Mouse (Mus musculus): ENCODE measurements at regions not wholly inside any gene's neighbourhood (a gene's known extent, or its start where the extent isn't known, plus 50 kb on each side); places are given as distances from the start of the nearest gene placed in this dataset.

GRCm38 (mm10) chr4:62769469-62770234 is 195.7 kb upstream of the Zfp618 start:
- no peak overlapping the region for H3K4me3 ChIP-seq (ENCODE audit: low read depth, low read length)
- no peaks in the 10 kb centered on the region for H3K27me3 ChIP-seq (ENCODE audit: insufficient read depth, low read length)
- no peak for DNase-seq (ENCODE audit: low spot score)
- H3K4me1 ChIP-seq (ENCODE audit: insufficient read depth, low read depth, low read length) = no peaks in the 10 kb centered on the region
- peaks cover 84% of the 10 kb centered on the region for H3K9me3 ChIP-seq (replicated peaks)
- ATAC-seq (ENCODE audit: extremely low read depth, insufficient number of reproducible peaks, low FRiP score, poor library complexity, severe bottlenecking) = no peak
- TF ChIP-seq CTCF (IDR thresholded peaks at IDR 0.05; ENCODE audit: low read depth, low read length) (no peak), GATA1 (IDR thresholded peaks at IDR 0.05; ENCODE audit: borderline replicate concordance, low read length) (no peak), TAL1 (conservative IDR thresholded peaks at IDR 0.05; ENCODE audit: low read depth, low read length) (no peak), GATA2 (IDR thresholded peaks at IDR 0.05; ENCODE audit: borderline replicate concordance, low read depth, low read length) (no peak), POLR2AphosphoS5 (IDR thresholded peaks at IDR 0.05; ENCODE audit: insufficient replicate concordance, low read depth, low read length) (no peak)
- H3K36me3 ChIP-seq (replicated peaks) = no peaks in the 10 kb centered on the region

GRCm38 (mm10) chr4:62775005-62775609 is 190.3 kb upstream of the Zfp618 start:
- ATAC-seq (ENCODE audit: extremely low read depth, insufficient number of reproducible peaks, low FRiP score, poor library complexity, severe bottlenecking) (no peak), DNase-seq (ENCODE audit: low spot score) (no peak)
- H3K36me3 ChIP-seq (replicated peaks) = no peaks in the 10 kb centered on the region
- TF ChIP-seq GATA1 (IDR thresholded peaks at IDR 0.05; ENCODE audit: borderline replicate concordance, low read length) (no peak), TAL1 (conservative IDR thresholded peaks at IDR 0.05; ENCODE audit: low read depth, low read length) (no peak), GATA2 (IDR thresholded peaks at IDR 0.05; ENCODE audit: borderline replicate concordance, low read depth, low read length) (no peak), POLR2AphosphoS5 (IDR thresholded peaks at IDR 0.05; ENCODE audit: insufficient replicate concordance, low read depth, low read length) (no peak), CTCF (IDR thresholded peaks at IDR 0.05; ENCODE audit: low read depth, low read length) (no peak)
- no peak overlapping the region for H3K4me3 ChIP-seq (ENCODE audit: low read depth, low read length)
- no peaks in the 10 kb centered on the region for H3K27me3 ChIP-seq (ENCODE audit: insufficient read depth, low read length)
- no peaks in the 10 kb centered on the region for H3K4me1 ChIP-seq (ENCODE audit: insufficient read depth, low read depth, low read length)
- H3K9me3 ChIP-seq (replicated peaks) = peaks cover 82% of the 10 kb centered on the region

- no peak for TF ChIP-seq TAL1 (conservative IDR thresholded peaks at IDR 0.05; ENCODE audit: low read depth, low read length)
- TF ChIP-seq GATA1 (IDR thresholded peaks at IDR 0.05; ENCODE audit: borderline replicate concordance, low read length) = no peak
- TF ChIP-seq POLR2AphosphoS5 (IDR thresholded peaks at IDR 0.05; ENCODE audit: insufficient replicate concordance, low read depth, low read length) = no peak
- TF ChIP-seq GATA2 (IDR thresholded peaks at IDR 0.05; ENCODE audit: borderline replicate concordance, low read depth, low read length) = no peak
- TF ChIP-seq CTCF (IDR thresholded peaks at IDR 0.05; ENCODE audit: low read depth, low read length) = no peak
- H3K27me3 ChIP-seq (ENCODE audit: insufficient read depth, low read length) = no peaks in the 10 kb centered on the region
- H3K4me1 ChIP-seq (ENCODE audit: insufficient read depth, low read depth, low read length) = no peaks in the 10 kb centered on the region
- no peaks in the 10 kb centered on the region for H3K36me3 ChIP-seq (replicated peaks)
- no peak overlapping the region for H3K4me3 ChIP-seq (ENCODE audit: low read depth, low read length)
- ATAC-seq (ENCODE audit: extremely low read depth, insufficient number of reproducible peaks, low FRiP score, poor library complexity, severe bottlenecking) (no peak), DNase-seq (ENCODE audit: low spot score) (no peak)
- H3K9me3 ChIP-seq (replicated peaks) = peaks cover 82% of the 10 kb centered on the region
These were observed 188.5 kb upstream of the Zfp618 start for GRCm38 (mm10) chr4:62776881-62777280.

GRCm38 (mm10) chr4:62777436-62777835 is 187.9 kb upstream of the Zfp618 start:
- ATAC-seq (ENCODE audit: extremely low read depth, insufficient number of reproducible peaks, low FRiP score, poor library complexity, severe bottlenecking) = no peak
- peaks cover 82% of the 10 kb centered on the region for H3K9me3 ChIP-seq (replicated peaks)
- H3K4me1 ChIP-seq (ENCODE audit: insufficient read depth, low read depth, low read length) = no peaks in the 10 kb centered on the region
- no peaks in the 10 kb centered on the region for H3K36me3 ChIP-seq (replicated peaks)
- no peak overlapping the region for H3K4me3 ChIP-seq (ENCODE audit: low read depth, low read length)
- TF ChIP-seq GATA2 (IDR thresholded peaks at IDR 0.05; ENCODE audit: borderline replicate concordance, low read depth, low read length) (no peak), GATA1 (IDR thresholded peaks at IDR 0.05; ENCODE audit: borderline replicate concordance, low read length) (no peak), CTCF (IDR thresholded peaks at IDR 0.05; ENCODE audit: low read depth, low read length) (no peak), TAL1 (conservative IDR thresholded peaks at IDR 0.05; ENCODE audit: low read depth, low read length) (no peak), POLR2AphosphoS5 (IDR thresholded peaks at IDR 0.05; ENCODE audit: insufficient replicate concordance, low read depth, low read length) (no peak)
- H3K27me3 ChIP-seq (ENCODE audit: insufficient read depth, low read length) = no peaks in the 10 kb centered on the region
- DNase-seq (ENCODE audit: low spot score) = no peak

GRCm38 (mm10) chr4:62778621-62779020 is 186.8 kb upstream of the Zfp618 start:
- no peaks in the 10 kb centered on the region for H3K4me1 ChIP-seq (ENCODE audit: insufficient read depth, low read depth, low read length)
- no peaks in the 10 kb centered on the region for H3K36me3 ChIP-seq (replicated peaks)
- H3K27me3 ChIP-seq (ENCODE audit: insufficient read depth, low read length) = no peaks in the 10 kb centered on the region
- H3K4me3 ChIP-seq (ENCODE audit: low read depth, low read length) = no peak overlapping the region
- TF ChIP-seq CTCF (IDR thresholded peaks at IDR 0.05; ENCODE audit: low read depth, low read length) (no peak), GATA1 (IDR thresholded peaks at IDR 0.05; ENCODE audit: borderline replicate concordance, low read length) (no peak), GATA2 (IDR thresholded peaks at IDR 0.05; ENCODE audit: borderline replicate concordance, low read depth, low read length) (no peak), POLR2AphosphoS5 (IDR thresholded peaks at IDR 0.05; ENCODE audit: insufficient replicate concordance, low read depth, low read length) (no peak), TAL1 (conservative IDR thresholded peaks at IDR 0.05; ENCODE audit: low read depth, low read length) (no peak)
- peaks cover 82% of the 10 kb centered on the region for H3K9me3 ChIP-seq (replicated peaks)
- DNase-seq (ENCODE audit: low spot score) = no peak
- ATAC-seq (ENCODE audit: extremely low read depth, insufficient number of reproducible peaks, low FRiP score, poor library complexity, severe bottlenecking) = no peak

- H3K4me1 ChIP-seq (ENCODE audit: insufficient read depth, low read depth, low read length) = no peaks in the 10 kb centered on the region
- peak; percentile 13; the same call in 1 of the 2 replicates for TF ChIP-seq CTCF (IDR thresholded peaks at IDR 0.05; ENCODE audit: low read depth, low read length)
- no peak for TF ChIP-seq TAL1 (conservative IDR thresholded peaks at IDR 0.05; ENCODE audit: low read depth, low read length)
- no peak for TF ChIP-seq GATA1 (IDR thresholded peaks at IDR 0.05; ENCODE audit: borderline replicate concordance, low read length)
- no peak for DNase-seq (ENCODE audit: low spot score)
- ATAC-seq (ENCODE audit: extremely low read depth, insufficient number of reproducible peaks, low FRiP score, poor library complexity, severe bottlenecking) = no peak
- no peaks in the 10 kb centered on the region for H3K36me3 ChIP-seq (replicated peaks)
- H3K9me3 ChIP-seq (replicated peaks) = peaks cover 82% of the 10 kb centered on the region
- H3K4me3 ChIP-seq (ENCODE audit: low read depth, low read length) = no peak overlapping the region
- H3K27me3 ChIP-seq (ENCODE audit: insufficient read depth, low read length) = no peaks in the 10 kb centered on the region
These were observed 185.0 kb upstream of the Zfp618 start for GRCm38 (mm10) chr4:62780409-62780808.
